Mouse (Mus musculus) megakaryocyte-erythroid progenitor cell, adult 5 weeks (primary cell): ENCODE results near the gene Gm28576. TPM values are rescaled to one million over a fixed set of nuclear protein-coding genes. Genes with fewer than 3 reads are reported as not detected.

Experiments used
- polyA plus RNA-seq: library from polyadenylated mRNA; stranded (reverse); fragments of >175 nt; gene quantifications from 2 replicates; pipeline ENCODE4 v1.2.3, GENCODE M21; 2012

The Gm28576 gene
- not detected in 2 replicates for polyA plus RNA-seq

DNA sequence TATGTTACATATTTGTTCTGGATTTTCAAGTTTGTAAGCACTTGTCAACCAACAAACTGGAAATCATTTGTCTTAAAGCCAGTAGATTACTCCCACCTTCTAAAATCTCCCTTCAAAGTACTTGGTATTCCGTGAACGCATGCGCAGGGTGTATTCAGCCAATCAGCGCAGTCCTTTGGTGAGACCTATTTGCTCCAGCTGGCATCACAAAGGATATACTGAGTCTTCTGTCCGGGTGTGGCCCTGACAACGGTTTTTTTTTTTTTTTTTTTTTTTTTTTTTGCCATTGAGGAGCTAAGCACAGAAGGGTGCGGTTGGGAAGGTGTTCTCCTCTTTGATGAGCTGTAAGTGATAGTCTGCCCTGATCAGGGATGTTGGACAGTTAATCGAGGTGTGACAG lies at the start of gene Gm28576:
Gm28576 (plus strand) TSS at position 301 of the 400 bp plus-strand sequence.

Other genes with a start within 250 kb of the Gm28576 start
- not detected in 2 replicates for gene Gm20826, start 84.5 kb upstream of the Gm28576 start, polyA plus RNA-seq